ENCODE assay signal across 9 mouse cellular contexts in genomic region chr4:152158585-152159284, GRCm38 (mm10). TPM values are rescaled to one million over a fixed set of nuclear protein-coding genes. Genes with fewer than 3 reads are reported as not detected.
DNase-seq lines count a peak whose midpoint lies in the region; ATAC-seq and TF ChIP-seq lines count a peak whose summit lies in the region.
"Had no signal": no experiment of that assay in that cellular context is flagged by ENCODE, and none has a peak within 500 bp of the region (broad histone marks: within the 10 kb centered on the region; RNA-seq: fewer than 3 reads in every experiment).

Gene Hes2 (plus strand): TSS chr4:152158867.

- TF ChIP-seq POLR2A in heart, adult 2 months (IDR thresholded peaks at IDR 0.05; ENCODE audit: insufficient read depth, low read depth, low read length) = no peak

- 4% methylated on average over 35 of the region's 35 CpGs for WGBS in heart, adult 2 months
- WGBS in kidney, embryonic 14.5 days = 3% methylated on average over 35 of the region's 35 CpGs
- 3% methylated on average over 35 of the region's 35 CpGs for WGBS in midbrain, embryonic 12.5 days

- no peaks in the 10 kb centered on the region for H3K4me1 ChIP-seq in heart, adult 2 months (ENCODE audit: control insufficient read depth, insufficient read depth, low read length)
- H3K4me1 ChIP-seq in kidney, embryonic 14.5 days (ENCODE audit: control insufficient read depth, insufficient read depth, low read length) = peaks cover 10% of the 10 kb centered on the region; the same call in 1 of the 2 replicates
- peaks cover 17% of the 10 kb centered on the region for H3K4me1 ChIP-seq in midbrain, embryonic 12.5 days

- peaks cover 15% of the 10 kb centered on the region for H3K27me3 ChIP-seq in heart, adult 2 months (ENCODE audit: control insufficient read depth, insufficient read depth, low read length)
- peaks cover 59% of the 10 kb centered on the region for H3K27me3 ChIP-seq in kidney, embryonic 14.5 days (ENCODE audit: control insufficient read depth, insufficient read depth, low read length)
- peaks cover 93% of the 10 kb centered on the region for H3K27me3 ChIP-seq in midbrain, embryonic 12.5 days

- ATAC-seq in common myeloid progenitor, adult 5-6 weeks (replicated peaks; ENCODE audit: low read depth, poor library complexity, severe bottlenecking) = peak; percentile 17
- ATAC-seq in kidney, embryonic 14.5 days (ENCODE audit: low FRiP score, low TSS enrichment) = no peak
- no peak for ATAC-seq in midbrain, embryonic 12.5 days (ENCODE audit: low FRiP score, low read depth)
- ATAC-seq: Patski had no signal

- peak within 1 kb of the TSS; percentile 34 for H3K4me3 ChIP-seq in heart, adult 2 months
- peak within 1 kb of the TSS; percentile 21 for H3K4me3 ChIP-seq in kidney, embryonic 14.5 days (ENCODE audit: low read length)
- peak within 1 kb of the TSS; percentile 18 for H3K4me3 ChIP-seq in midbrain, embryonic 12.5 days

- peak within 1 kb of the TSS; percentile 34 for H3K4me2 ChIP-seq in kidney, embryonic 14.5 days (replicated peaks; ENCODE audit: low read depth, low read length)
- H3K4me2 ChIP-seq in midbrain, embryonic 12.5 days (replicated peaks) = peak within 1 kb of the TSS; percentile 24

- TF ChIP-seq CTCF in heart, adult 2 months (IDR thresholded peaks at IDR 0.05) = no peak

- peak within 1 kb of the TSS; percentile 6; the same call in 1 of the 2 replicates for H3K9ac ChIP-seq in heart, adult 2 months (ENCODE audit: low read depth, low read length)
- no peak within 1 kb of the TSS for H3K9ac ChIP-seq in kidney, embryonic 14.5 days (ENCODE audit: low read depth, low read length)
- H3K9ac ChIP-seq in midbrain, embryonic 12.5 days (replicated peaks) = no peak within 1 kb of the TSS

- H3K9me3 ChIP-seq in kidney, embryonic 14.5 days (ENCODE audit: control insufficient read depth, low read length) = no peaks in the 10 kb centered on the region
- no peaks in the 10 kb centered on the region for H3K9me3 ChIP-seq in midbrain, embryonic 12.5 days

- no peaks in the 10 kb centered on the region for H3K79me2 ChIP-seq in heart, adult 2 months (replicated peaks; ENCODE audit: control insufficient read depth, insufficient read depth, low read length)

- TF ChIP-seq EP300 in heart, adult 2 months (IDR thresholded peaks at IDR 0.05; ENCODE audit: insufficient read depth, low read depth, low read length) = no peak

- peak; percentile 43 for DNase-seq in heart, adult 2 months
- no peak for DNase-seq in heart, postnatal 4 days
- DNase-seq in layer of hippocampus, adult 9-10 months (ENCODE audit: low spot score) = no peak
- no peak for DNase-seq in ovary, adult 18-20 months (ENCODE audit: low spot score)
- DNase-seq in left cerebral cortex, adult 8-10 months (ENCODE audit: low spot score in 2 of 2) = no peak

- no peak within 1 kb of the TSS for H3K27ac ChIP-seq in heart, adult 2 months
- H3K27ac ChIP-seq in kidney, embryonic 14.5 days (ENCODE audit: low read depth, low read length) = no peak within 1 kb of the TSS
- H3K27ac ChIP-seq in midbrain, embryonic 12.5 days (replicated peaks) = no peak within 1 kb of the TSS

- intact Hi-C loops in heart, adult 2 months (cut with DNase I) = no loop called here

- H3K36me3 ChIP-seq in heart, adult 2 months (ENCODE audit: control insufficient read depth, insufficient read depth, low read length) = no peaks in the 10 kb centered on the region
- H3K36me3 ChIP-seq in kidney, embryonic 14.5 days (ENCODE audit: control insufficient read depth, insufficient read depth, low read length) = no peaks in the 10 kb centered on the region
- no peaks in the 10 kb centered on the region for H3K36me3 ChIP-seq in midbrain, embryonic 12.5 days

RNA-seq across cellular contexts. Expression of gene Hes2, which starts in this region (rescaled TPM):
- total RNA-seq in heart, adult 2 months (2021) = not detected
- polyA plus RNA-seq in heart, adult 2 months (2012; rRNA removed) = not detected in 2 replicates
- not detected for total RNA-seq in heart, postnatal 4 days (2021)
- total RNA-seq in common myeloid progenitor, adult 5-6 weeks (2017) = not detected in 2 replicates
- polyA plus RNA-seq in kidney, embryonic 14.5 days (2014; fragmentation: Nextera tagmentation; extraction: Ambion mirVana) = not detected in 2 replicates
- polyA plus RNA-seq in midbrain, embryonic 12.5 days (2016; fragmentation: Nextera tagmentation; extraction: Ambion mirVana) = 0.47 and 0.60 TPM in 2 replicates
- total RNA-seq in left cerebral cortex, adult 8-10 months (2022) = not detected
- polyA plus RNA-seq: Patski had no signal

Comparison
In these comparisons a context has a peak if more than half of its experiments do, and no peak if none do; other contexts are left out.
1. Peak in DNase-seq, H3K4me3 ChIP-seq and H3K9ac ChIP-seq in heart, adult 2 months; RNA of the gene not detected or under 1 TPM.
2. Peak in ATAC-seq in common myeloid progenitor, adult 5-6 weeks; RNA of the gene not detected or under 1 TPM.